In the genomic region with DNA sequence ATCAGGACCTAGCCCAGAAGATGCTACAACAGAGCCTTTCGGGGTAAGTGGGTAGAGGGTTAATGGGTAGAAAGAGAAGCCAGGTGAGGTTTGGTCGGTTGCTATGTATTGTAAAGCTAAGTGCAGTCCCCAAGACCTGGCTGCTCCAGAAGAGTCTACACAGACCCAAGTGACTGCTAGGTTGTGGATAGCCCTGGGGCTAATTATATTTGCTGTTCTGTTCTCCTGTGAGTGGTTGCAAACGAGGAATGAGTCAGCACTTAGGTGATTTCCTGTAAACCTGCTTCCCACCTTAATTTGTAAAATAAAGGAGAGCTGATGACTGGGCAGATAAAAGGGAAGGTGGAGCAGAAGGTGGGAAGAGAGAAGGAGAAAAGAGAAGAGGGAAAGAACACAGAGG, we compare ENCODE assay signal across 22 mouse cellular contexts.
A peak's percentile ranks its signal among the peaks of the same experiment; 100 is the strongest.
DNase-seq lines count a peak whose midpoint lies in the region; ATAC-seq and TF ChIP-seq lines count a peak whose summit lies in the region.
"Had no signal": no experiment of that assay in that cellular context is flagged by ENCODE, and none has a peak within 500 bp of the region (broad histone marks: within the 10 kb centered on the region; RNA-seq: fewer than 3 reads in every experiment).

No protein-coding gene starts in this region.

- peak overlapping the region; percentile 90 for H3K27ac ChIP-seq in ES-Bruce4 (ENCODE audit: insufficient read depth, low read length)
- H3K27ac ChIP-seq in ES-E14 (ENCODE audit: insufficient read depth, low read depth, low read length, poor library complexity, severe bottlenecking), result no peak overlapping the region; the same call in 1 of the 2 replicates
- H3K27ac ChIP-seq: embryonic facial prominence, embryonic 10.5 days; embryonic facial prominence, embryonic 12.5 days; forebrain, embryonic 13.5 days; forebrain, embryonic 15.5 days had no signal

- TF ChIP-seq POLR2A in ES-Bruce4 (IDR thresholded peaks at IDR 0.05; ENCODE audit: insufficient read depth, low read length), result no peak

- TF ChIP-seq EP300 in ES-Bruce4 (IDR thresholded peaks at IDR 0.05; ENCODE audit: insufficient read depth, low read depth, low read length), result 0 out of 2 replicates have a peak, but pooled peaks have one; percentile 49

- H3K4me1 ChIP-seq in ES-Bruce4 (ENCODE audit: control insufficient read depth, insufficient read depth, low read length), result peaks cover 6% of the 10 kb centered on the region
- H3K4me1 ChIP-seq in ES-E14 (ENCODE audit: control insufficient read depth in 2 of 2, insufficient read depth in 2 of 2, low read length in 2 of 2, poor library complexity in 1 of 2), result peaks cover 5 to 15% of the 10 kb centered on the region in 2 experiments

- H3K4me3 ChIP-seq in ES-Bruce4 (ENCODE audit: low read depth, low read length), result no peak overlapping the region
- no peak overlapping the region for H3K4me3 ChIP-seq in ES-E14 (ENCODE audit: insufficient read depth in 1 of 2, low read depth in 1 of 2, low read length in 2 of 2, poor library complexity in 1 of 2, severe bottlenecking in 1 of 2)
- H3K4me3 ChIP-seq: embryonic facial prominence, embryonic 10.5 days; embryonic facial prominence, embryonic 12.5 days; forebrain, embryonic 13.5 days; forebrain, embryonic 15.5 days had no signal

- H3K36me3 ChIP-seq in ES-Bruce4 (ENCODE audit: control insufficient read depth, insufficient read depth, low read length, poor library complexity, severe bottlenecking), result no peaks in the 10 kb centered on the region
- H3K36me3 ChIP-seq in ES-E14 (ENCODE audit: control insufficient read depth, insufficient read depth, low read length, poor library complexity, severe bottlenecking), result no peaks in the 10 kb centered on the region
- H3K36me3 ChIP-seq: embryonic facial prominence, embryonic 10.5 days; embryonic facial prominence, embryonic 12.5 days; forebrain, embryonic 15.5 days had no signal

- in situ Hi-C loops in ES-E14 (cut with MboI; ENCODE audit: low sequenced_read_pairs in 2 of 2, unreplicated experiment in 2 of 2), result no loop called here

- H3K27me3 ChIP-seq in ES-Bruce4 (ENCODE audit: control insufficient read depth, insufficient read depth, low read length, poor library complexity, severe bottlenecking), result no peaks in the 10 kb centered on the region
- H3K27me3 ChIP-seq: CH12.LX; embryonic facial prominence, embryonic 12.5 days; forebrain, embryonic 13.5 days; forebrain, embryonic 15.5 days had no signal

- H3K9ac ChIP-seq in ES-Bruce4 (ENCODE audit: low read depth, poor library complexity, severe bottlenecking) (no peak overlapping the region), ES-E14 (ENCODE audit: insufficient read depth, low read depth, low read length, poor library complexity, severe bottlenecking) (no peak overlapping the region)
- H3K9ac ChIP-seq: embryonic facial prominence, embryonic 12.5 days; forebrain, embryonic 13.5 days; forebrain, embryonic 15.5 days; forebrain, postnatal 0 days had no signal

- no peak for DNase-seq in ES-E14 (ENCODE audit: low read depth, low spot score)
- peak; percentile 60 for DNase-seq in ZHBTc4 (ENCODE audit: low read depth, low spot score)
- DNase-seq in layer of hippocampus, adult 11-12 months (ENCODE audit: low spot score), result no peak
- DNase-seq in cerebellum, postnatal 14 days, result no peak
- DNase-seq: adrenal gland, adult 8-10 months; adrenal gland, postnatal 14 days; adrenal gland, postnatal 36 days; B cell, adult 2 months; cerebellum, adult 11 months; cerebellum, adult 18-20 months; cerebellum, adult 8-10 months; cerebellum, adult 9-11 months; cerebellum, postnatal 25 days; forebrain, postnatal 0 days had no signal

- H3K9me3 ChIP-seq in ES-Bruce4 (replicated peaks; ENCODE audit: control insufficient read depth, insufficient read depth, low read length, poor library complexity, severe bottlenecking) (peaks cover 9% of the 10 kb centered on the region; the same call in 1 of the 2 replicates), ES-E14 (ENCODE audit: control insufficient read depth, insufficient read depth, low read depth, low read length) (no peaks in the 10 kb centered on the region)
- H3K9me3 ChIP-seq: embryonic facial prominence, embryonic 10.5 days; embryonic facial prominence, embryonic 12.5 days; forebrain, embryonic 13.5 days; forebrain, embryonic 15.5 days had no signal

- ATAC-seq in activated CD4-positive, CD25-positive, alpha-beta regulatory T cell, adult 4 months, result no peak
- ATAC-seq: CD4-positive, CD25-positive, alpha-beta regulatory T cell, adult 4 months; forebrain, embryonic 13.5 days; forebrain, embryonic 15.5 days; forebrain, postnatal 0 days had no signal

- no peak for TF ChIP-seq CTCF in ES-Bruce4 (IDR thresholded peaks at IDR 0.05; ENCODE audit: low read depth, low read length)

TF ChIP-seq in ES-E14, 5 proteins besides CTCF, POLR2A, EP300 and RAD21:
- TF ChIP-seq CHD2 (IDR thresholded peaks at IDR 0.05; ENCODE audit: low read depth, low read length) (no peak), HCFC1 (IDR thresholded peaks at IDR 0.05; ENCODE audit: borderline replicate concordance, insufficient read depth, low read length) (no peak), ZC3H11A (IDR thresholded peaks at IDR 0.05; ENCODE audit: borderline replicate concordance, low read depth, low read length) (no peak), ZNF384 (IDR thresholded peaks at IDR 0.05; ENCODE audit: low read depth, low read length) (no peak), MAFK (IDR thresholded peaks at IDR 0.05; ENCODE audit: insufficient read depth, low read depth, low read length) (peak; percentile 76)
